Mouse (Mus musculus) pancreas, adult 10 weeks (tissue): ENCODE results near the gene Hist1h3f. TPM values are rescaled to one million over a fixed set of nuclear protein-coding genes. Genes with fewer than 3 reads are reported as not detected.

Experiments
- polyA plus RNA-seq: library from polyadenylated mRNA; stranded (reverse); fragments of 350-450 nt; fragmentation: Illumina TruSeq; extraction: RNeasy Lipid Tissue Mini Kit (QIAGEN cat#74804); gene quantifications from one replicate; pipeline ENCODE4 v1.2.3, GENCODE M21; 2015; ENCODE audit warnings: low read depth, low replicate concordance; ENCODE audit not compliant: insufficient read depth

The Hist1h3f gene
- polyA plus RNA-seq = not detected

GRCm38 (mm10) chr13:23543965-23544786, at the start of gene Hist1h3f:
Gene Hist1h3f, plus strand, starts transcription at chr13:23544052.

GRCm38 (mm10) chr13:23530901-23531875, 12.7 kb upstream of the Hist1h3f start, which contains the start of gene Hist1h4h:
Gene Hist1h4h, plus strand, starts transcription at chr13:23531050.

GRCm38 (mm10) chr13:23533560-23534367, 10.1 kb upstream of the Hist1h3f start, which contains the start of gene Hist1h2af:
Gene Hist1h2af, plus strand, starts transcription at chr13:23533906.

GRCm38 (mm10) chr13:23535137-23536075, 8.4 kb upstream of the Hist1h3f start, which contains the start of gene Hist1h3g:
Gene Hist1h3g, plus strand, starts transcription at chr13:23535422.

GRCm38 (mm10) chr13:23542999-23543607, 749 bp upstream of the Hist1h3f start, which contains the start of gene Hist1h2bh:
Gene Hist1h2bh, minus strand, starts transcription at chr13:23543392.

GRCm38 (mm10) chr13:23551146-23551834, 7.4 kb downstream of the Hist1h3f start, which contains the start of gene Hist1h4f:
Gene Hist1h4f, minus strand, starts transcription at chr13:23551648.

GRCm38 (mm10) chr13:23552962-23553361, 9.1 kb downstream of the Hist1h3f start, which contains the start of gene Hist1h1d:
Gene Hist1h1d, plus strand, starts transcription at chr13:23553262.

GRCm38 (mm10) chr13:23561883-23562659, 18.2 kb downstream of the Hist1h3f start, which contains the start of gene Hist1h3e:
Gene Hist1h3e, minus strand, starts transcription at chr13:23562369.

GRCm38 (mm10) chr13:23571022-23571503, 27.2 kb downstream of the Hist1h3f start, which contains the start of the genes Hist1h2ae and Hist1h2bg:
Gene Hist1h2ae, minus strand, starts transcription at chr13:23571220.
Gene Hist1h2bg, plus strand, starts transcription at chr13:23571396.

GRCm38 (mm10) chr13:23573898-23574524, 30.2 kb downstream of the Hist1h3f start, which contains the start of the genes Hist1h2bf and Hist1h2ad:
Gene Hist1h2bf, minus strand, starts transcription at chr13:23574196.
Gene Hist1h2ad, plus strand, starts transcription at chr13:23574381.

GRCm38 (mm10) chr13:23575271-23575851, 31.5 kb downstream of the Hist1h3f start, which contains the start of gene Hist1h3d:
Gene Hist1h3d, plus strand, starts transcription at chr13:23575763.

GRCm38 (mm10) chr13:23581408-23582218, 37.8 kb downstream of the Hist1h3f start, which contains the start of gene Hist1h4d:
Gene Hist1h4d, plus strand, starts transcription at chr13:23581598.

